Mouse (Mus musculus) MEL (cell line): ENCODE results near the gene Serping1. TPM values are rescaled to one million over a fixed set of nuclear protein-coding genes. Genes with fewer than 3 reads are reported as not detected.

Source experiments
- DNase-seq: peaks from one replicate; pipeline ENCODE4 v3.0.0; 2011; ENCODE audit warnings: low read depth, low spot score
- H3K27ac ChIP-seq: 2 replicates; pipeline ENCODE4 v1.5.1; 2012; ENCODE audit warnings: low read depth, mild to moderate bottlenecking, control low read depth, low read length, moderate library complexity; ENCODE audit not compliant: control insufficient read depth
- H3K27me3 ChIP-seq, 2 experiments: fragments of 150-350 bp in 1 of 2; sonication (generic) in 1 of 2; 2 replicates each; pipeline ENCODE4 v1.6.1; 2012; ENCODE audit warnings: low read length in 2 of 2, mild to moderate bottlenecking in 2 of 2, improper control_type of control experiment in 1 of 2, moderate library complexity in 1 of 2; ENCODE audit not compliant: insufficient read depth in 2 of 2, control insufficient read depth in 1 of 2
- H3K36me3 ChIP-seq, 2 experiments: 2 replicates each; pipeline ENCODE4 v1.6.1; 2012 to 2014; ENCODE audit warnings: low read length in 2 of 2, improper control_type of control experiment in 1 of 2, inconsistent platforms in 1 of 2, mild to moderate bottlenecking in 1 of 2; ENCODE audit not compliant: insufficient read depth in 2 of 2, control insufficient read depth in 1 of 2
- H3K4me1 ChIP-seq, 2 experiments: fragments of 150-350 bp in 1 of 2; sonication (generic) in 1 of 2; 2 replicates each; pipeline ENCODE4 v1.6.1; 2012; ENCODE audit warnings: low read length in 2 of 2, improper control_type of control experiment in 1 of 2, mild to moderate bottlenecking in 1 of 2; ENCODE audit not compliant: insufficient read depth in 2 of 2, control insufficient read depth in 1 of 2
- H3K4me3 ChIP-seq, 2 experiments: fragments of 150-350 bp in 1 of 2; sonication (generic) in 1 of 2; 2 replicates each; pipeline ENCODE4 v1.5.1; 2012; ENCODE audit warnings: low read depth in 2 of 2, low read length in 2 of 2, mild to moderate bottlenecking in 2 of 2, moderate library complexity in 2 of 2, control low read depth in 1 of 2, improper control_type of control experiment in 1 of 2; ENCODE audit not compliant: control insufficient read depth in 1 of 2, insufficient read depth in 1 of 2
- H3K79me2 ChIP-seq: 2 replicates; pipeline ENCODE4 v1.6.1; 2012; ENCODE audit warnings: mild to moderate bottlenecking, low read length, moderate library complexity; ENCODE audit not compliant: control insufficient read depth, poor library complexity, insufficient read depth
- H3K9ac ChIP-seq: 2 replicates; pipeline ENCODE4 v1.6.1; 2012; ENCODE audit warnings: low read depth, mild to moderate bottlenecking, control low read depth, low read length, moderate library complexity; ENCODE audit not compliant: control insufficient read depth, poor library complexity, severe bottlenecking
- H3K9me3 ChIP-seq: fragments of 150-350 bp; sonication (generic); replicated peaks from 2 replicates; pipeline ENCODE4 v1.6.1; 2012; ENCODE audit warnings: mild to moderate bottlenecking, low read length, improper control_type of control experiment, moderate library complexity; ENCODE audit not compliant: insufficient read depth
- CHD2 ChIP-seq: IDR thresholded peaks from 2 replicates; pipeline ENCODE4 v1.6.1; 2011; ENCODE audit warnings: low read length, improper control_type of control experiment
- ELF1 ChIP-seq: IDR thresholded peaks from 2 replicates; pipeline ENCODE4 v1.6.1; 2014; ENCODE audit warnings: low read depth, mild to moderate bottlenecking, inconsistent platforms, low read length, improper control_type of control experiment, moderate library complexity
- ETS1 ChIP-seq: IDR thresholded peaks from 2 replicates; pipeline ENCODE4 v1.6.1; 2012; ENCODE audit warnings: low read depth, mild to moderate bottlenecking, inconsistent platforms, low read length, improper control_type of control experiment, moderate library complexity
- GATA1 ChIP-seq: IDR thresholded peaks from 2 replicates; pipeline ENCODE4 v1.6.1; 2011; ENCODE audit warnings: low read depth, low read length, improper control_type of control experiment
- JUND ChIP-seq: IDR thresholded peaks from 2 replicates; pipeline ENCODE4 v1.6.1; 2011; ENCODE audit warnings: low read depth, mild to moderate bottlenecking, improper control_type of control experiment, low read length
- MAZ ChIP-seq: IDR thresholded peaks from 2 replicates; pipeline ENCODE4 v1.6.1; 2012; ENCODE audit warnings: low read depth, mild to moderate bottlenecking, inconsistent platforms, low read length, improper control_type of control experiment
- MXI1 ChIP-seq: IDR thresholded peaks from 2 replicates; pipeline ENCODE4 v1.6.1; 2011; ENCODE audit warnings: mild to moderate bottlenecking, low read depth, low read length, improper control_type of control experiment
- POLR2A ChIP-seq, 2 experiments: IDR thresholded peaks; 2 replicates each; pipeline ENCODE4 v1.6.1; 2011 to 2012; ENCODE audit warnings: low read length in 2 of 2, mild to moderate bottlenecking in 2 of 2, control low read depth in 1 of 2, improper control_type of control experiment in 1 of 2, low read depth in 1 of 2, moderate library complexity in 1 of 2; ENCODE audit not compliant: control insufficient read depth in 1 of 2, insufficient read depth in 1 of 2, poor library complexity in 1 of 2
- POLR2AphosphoS2 ChIP-seq: IDR thresholded peaks from 2 replicates; pipeline ENCODE4 v1.6.1; 2011; ENCODE audit warnings: low read length, improper control_type of control experiment
- POLR2AphosphoS5 ChIP-seq: IDR thresholded peaks from 2 replicates; pipeline ENCODE4 v1.6.1; 2012; ENCODE audit warnings: low read depth, borderline replicate concordance, mild to moderate bottlenecking, inconsistent platforms, low read length, moderate library complexity, mixed read lengths
- RCOR1 ChIP-seq: IDR thresholded peaks from 2 replicates; pipeline ENCODE4 v1.6.1; 2012; ENCODE audit warnings: low read depth, mild to moderate bottlenecking, inconsistent platforms, low read length, improper control_type of control experiment
- SIN3A ChIP-seq: IDR thresholded peaks from 2 replicates; pipeline ENCODE4 v1.6.1; 2012; ENCODE audit warnings: low read length, improper control_type of control experiment, inconsistent platforms
- TAL1 ChIP-seq: IDR thresholded peaks from 2 replicates; pipeline ENCODE4 v1.6.1; 2012; ENCODE audit warnings: mild to moderate bottlenecking, inconsistent platforms, low read length, moderate library complexity, mixed read lengths
- TBP ChIP-seq: IDR thresholded peaks from 2 replicates; pipeline ENCODE4 v1.8.0; 2011; ENCODE audit warnings: low read depth, low read length, improper control_type of control experiment
- TCF12 ChIP-seq: IDR thresholded peaks from 2 replicates; pipeline ENCODE4 v1.6.1; 2014; ENCODE audit warnings: low read depth, mild to moderate bottlenecking, inconsistent platforms, low read length, improper control_type of control experiment, moderate library complexity
- UBTF ChIP-seq: IDR thresholded peaks from 2 replicates; pipeline ENCODE4 v1.6.1; 2012; ENCODE audit warnings: low read depth, mild to moderate bottlenecking, inconsistent platforms, low read length, improper control_type of control experiment, moderate library complexity, borderline replicate concordance; ENCODE audit not compliant: insufficient read depth
- USF1 ChIP-seq: IDR thresholded peaks from 2 replicates; pipeline ENCODE4 v1.6.1; 2014; ENCODE audit warnings: low read depth, mild to moderate bottlenecking, inconsistent platforms, low read length, improper control_type of control experiment, moderate library complexity
- USF2 ChIP-seq, 2 experiments: IDR thresholded peaks; 2 replicates each; pipeline ENCODE4 v1.6.1; 2011 to 2012; ENCODE audit warnings: improper control_type of control experiment in 2 of 2, low read length in 2 of 2, borderline replicate concordance in 1 of 2, inconsistent platforms in 1 of 2, low read depth in 1 of 2, mild to moderate bottlenecking in 1 of 2; ENCODE audit not compliant: insufficient read depth in 1 of 2
- ZNF384 ChIP-seq: IDR thresholded peaks from 2 replicates; pipeline ENCODE4 v1.6.1; 2012; ENCODE audit warnings: low read depth, mild to moderate bottlenecking, inconsistent platforms, low read length, improper control_type of control experiment
- polyA plus RNA-seq, 2 experiments: library from polyadenylated mRNA; stranded (reverse) in 1 of 2; unstranded in 1 of 2; fragments of >175 nt in 1 of 2; fragments of >200 nt in 1 of 2; gene quantifications; 2 replicates each; pipeline versions ENCODE4 v1.2.1 to v1.2.4; 2012; ENCODE audit warnings: low replicate concordance in 2 of 2, low read depth in 1 of 2; ENCODE audit not compliant: insufficient read length in 2 of 2, insufficient read depth in 1 of 2, missing spikeins in 1 of 2
- total RNA-seq: library from RNA; depleted of rRNA; stranded (reverse); fragments of 300-350 nt; gene quantifications from 2 replicates; pipeline ENCODE4 v1.2.3, GENCODE M21; 2012; rRNA removed

Serping1 gene
- total RNA-seq (not detected in 2 replicates), polyA plus RNA-seq (not detected)

GRCm38 (mm10) chr2:84775241-84775640 is at the start of gene Serping1:
Serping1 (minus strand) TSS chr2:84775444.
- no peaks in the 10 kb centered on the region for H3K79me2 ChIP-seq
- no peaks in the 10 kb centered on the region for H3K4me1 ChIP-seq
- no peak within 1 kb of the TSS for H3K27ac ChIP-seq
- H3K36me3 ChIP-seq, result no peaks in the 10 kb centered on the region
- H3K27me3 ChIP-seq, result peaks cover 13 to 35% of the 10 kb centered on the region in 2 experiments
- no peak for DNase-seq
- no peak for TF ChIP-seq SIN3A
- no peak for TF ChIP-seq POLR2AphosphoS2
- no peak for TF ChIP-seq UBTF
- TF ChIP-seq ELF1, result no peak
- no peak for TF ChIP-seq TBP
- no peak within 1 kb of the TSS for H3K4me3 ChIP-seq
- H3K9ac ChIP-seq, result no peak within 1 kb of the TSS
- H3K9me3 ChIP-seq, result no peaks in the 10 kb centered on the region

GRCm38 (mm10) chr2:84823237-84823636 is 48.0 kb upstream of the Serping1 start:
- H3K9me3 ChIP-seq, result no peaks in the 10 kb centered on the region
- H3K27ac ChIP-seq, result no peak overlapping the region
- peak; percentile 43 for DNase-seq
- TF ChIP-seq TAL1 (peak; percentile 51), ZNF384 (no peak), CHD2 (no peak)
- TF ChIP-seq, all 39 proteins: peak for 1
- Histone ChIP-seq H3K4me3 (no peak overlapping the region), H3K79me2 (peaks cover 13% of the 10 kb centered on the region), H3K36me3 (peaks cover 0 to 5% of the 10 kb centered on the region in 2 experiments; a peak in 2 of 4 replicates), H3K9ac (no peak overlapping the region), H3K4me1 (peaks cover 5 to 25% of the 10 kb centered on the region in 2 experiments; a peak in 3 of 4 replicates), H3K27me3 (no peaks in the 10 kb centered on the region)

- H3K9ac ChIP-seq, result no peak within 1 kb of the TSS
- DNase-seq, result no peak
- no peak within 1 kb of the TSS for H3K27ac ChIP-seq
- no peaks in the 10 kb centered on the region for H3K9me3 ChIP-seq
- TF ChIP-seq POLR2A (IDR thresholded peaks at IDR 0.05; ENCODE audit: control insufficient read depth in 1 of 2, insufficient read depth in 1 of 2, low read depth in 1 of 2, low read length in 2 of 2, poor library complexity in 1 of 2) (no peak), USF2 (IDR thresholded peaks at IDR 0.05; ENCODE audit: borderline replicate concordance in 1 of 2, insufficient read depth in 1 of 2, low read depth in 1 of 2, low read length in 2 of 2) (no peak), JUND (no peak), USF1 (no peak), TCF12 (no peak), MAZ (no peak), RCOR1 (no peak), POLR2AphosphoS5 (no peak), ELF1 (no peak), SIN3A (no peak), GATA1 (no peak), MXI1 (no peak), TBP (no peak), ETS1 (no peak)
- peaks cover 0 to 2% of the 10 kb centered on the region in 2 experiments; a peak in 2 of 4 replicates for H3K36me3 ChIP-seq
- no peak within 1 kb of the TSS for H3K4me3 ChIP-seq
- peaks cover 7% of the 10 kb centered on the region for H3K79me2 ChIP-seq
- no peaks in the 10 kb centered on the region for H3K27me3 ChIP-seq
- H3K4me1 ChIP-seq, result peaks cover 5 to 22% of the 10 kb centered on the region in 2 experiments; a peak in 3 of 4 replicates
Observed at GRCm38 (mm10) chr2:84822552-84822951, 47.3 kb upstream of the Serping1 start, which contains the start of gene Smtnl1. Smtnl1 (minus strand) TSS chr2:84822652.
